Comparison of ENCODE assay signal across 14 mouse cellular contexts in genomic region chr12:108635501-108635900, GRCm38 (mm10).
DNase-seq lines count a peak whose midpoint lies in the region; ATAC-seq and TF ChIP-seq lines count a peak whose summit lies in the region.
"Had no signal": no experiment of that assay in that cellular context is flagged by ENCODE, and none has a peak within 500 bp of the region (broad histone marks: within the 10 kb centered on the region; RNA-seq: fewer than 3 reads in every experiment).

No protein-coding gene starts in this region.

- TF ChIP-seq RAD21 in CH12.LX (IDR thresholded peaks at IDR 0.05; ENCODE audit: low read depth, low read length) = no peak

- peak; percentile 42 for DNase-seq in layer of hippocampus, adult 9-11 months
- no peak for DNase-seq in layer of hippocampus, adult 2 months (ENCODE audit: low spot score in 2 of 2)
- peak; percentile 41 for DNase-seq in CH12.LX (ENCODE audit: extremely low read depth)
- DNase-seq in thymus, adult 2 months = peak; percentile 60
- DNase-seq in kidney, postnatal 10 days = no peak
- no peak for DNase-seq in testis, postnatal 10 days (ENCODE audit: low spot score)
- no peak for DNase-seq in cerebellum, adult 2 months
- DNase-seq: adrenal gland, postnatal 25 days; cerebellum, adult 18-20 months; forebrain, postnatal 0 days; midbrain, embryonic 14.5 days had no signal

- no peak for TF ChIP-seq EP300 in CH12.LX (IDR thresholded peaks at IDR 0.05; ENCODE audit: low read length)

- no peaks in the 10 kb centered on the region for H3K27me3 ChIP-seq in CH12.LX (replicated peaks)
- H3K27me3 ChIP-seq in liver, embryonic 16.5 days (ENCODE audit: control insufficient read depth, insufficient read depth, low read depth, low read length) = no peaks in the 10 kb centered on the region
- H3K27me3 ChIP-seq in thymus, adult 2 months (ENCODE audit: control insufficient read depth, insufficient read depth, low read length) = no peaks in the 10 kb centered on the region
- H3K27me3 ChIP-seq in cerebellum, adult 2 months (ENCODE audit: control insufficient read depth, insufficient read depth, low read length) = no peaks in the 10 kb centered on the region
- H3K27me3 ChIP-seq: limb, embryonic 13.5 days; Patski had no signal

- 29% methylated on average over 4 of the region's 4 CpGs for WGBS in liver, embryonic 16.5 days (ENCODE audit: insufficient replicate concordance)
- WGBS in thymus, adult 2 months = 6% methylated on average over 4 of the region's 4 CpGs
- WGBS in cerebellum, adult 2 months = 94% methylated on average over 4 of the region's 4 CpGs

- in situ Hi-C loops in CH12.LX (cut with MboI; ENCODE audit: low pct_ligation_motif_present, low pct_unique_long_range_greater_than_20kb, low sequenced_read_pairs) = no loop called here

- H3K9me3 ChIP-seq in CH12.LX (replicated peaks; ENCODE audit: low read length) = no peaks in the 10 kb centered on the region
- no peaks in the 10 kb centered on the region for H3K9me3 ChIP-seq in liver, embryonic 16.5 days (replicated peaks; ENCODE audit: control insufficient read depth, low read length)
- H3K9me3 ChIP-seq: limb, embryonic 13.5 days had no signal

- H3K4me2 ChIP-seq in CH12.LX (ENCODE audit: insufficient read depth, low read depth, poor library complexity, severe bottlenecking) = no peak overlapping the region
- H3K4me2 ChIP-seq in liver, embryonic 16.5 days (ENCODE audit: low read depth, low read length) = no peak overlapping the region
- H3K4me2 ChIP-seq: limb, embryonic 13.5 days had no signal

- dilution Hi-C loops in CH12.LX (cut with MboI; ENCODE audit: extremely low pct_ligation_motif_present, extremely low pct_unique_long_range_greater_than_20kb, low sequenced_read_pairs) = no loop called here

- H3K36me3 ChIP-seq in CH12.LX (replicated peaks in 1 of 2; ENCODE audit: control insufficient read depth in 1 of 2, insufficient read depth in 1 of 2, low read length in 1 of 2) = peaks cover 0 to 7% of the 10 kb centered on the region in 2 experiments
- no peaks in the 10 kb centered on the region for H3K36me3 ChIP-seq in liver, embryonic 16.5 days (ENCODE audit: control insufficient read depth, insufficient read depth)
- H3K36me3 ChIP-seq in thymus, adult 2 months (ENCODE audit: control insufficient read depth, insufficient read depth, low read length) = no peaks in the 10 kb centered on the region

- no peak overlapping the region; the same call in 1 of the 2 replicates for H3K27ac ChIP-seq in layer of hippocampus, adult 2 months
- no peak overlapping the region for H3K27ac ChIP-seq in CH12.LX (ENCODE audit: insufficient read depth, low read depth)
- peak overlapping the region; percentile 56 for H3K27ac ChIP-seq in liver, embryonic 16.5 days (ENCODE audit: low read length)
- peak overlapping the region; percentile 93 for H3K27ac ChIP-seq in thymus, adult 2 months (ENCODE audit: control insufficient read depth, insufficient read depth, low read length)
- H3K27ac ChIP-seq in cerebellum, adult 2 months (ENCODE audit: insufficient read depth, low read length) = no peak overlapping the region
- H3K27ac ChIP-seq: limb, embryonic 13.5 days had no signal

- H3K79me2 ChIP-seq in CH12.LX (replicated peaks; ENCODE audit: control insufficient read depth, extremely low read depth, insufficient read depth, poor library complexity, severe bottlenecking) = no peaks in the 10 kb centered on the region

- no peak for TF ChIP-seq CTCF in layer of hippocampus, adult 2 months (conservative IDR thresholded peaks at IDR 0.05)
- TF ChIP-seq CTCF in CH12.LX (conservative IDR thresholded peaks at IDR 0.05 in 1 of 2, IDR thresholded peaks at IDR 0.05 in 1 of 2; ENCODE audit: low read depth in 2 of 2, low read length in 2 of 2) = no peak
- TF ChIP-seq CTCF in thymus, adult 2 months (IDR thresholded peaks at IDR 0.05; ENCODE audit: borderline replicate concordance, control insufficient read depth, extremely low read depth, insufficient read depth, low read length, poor library complexity) = no peak
- no peak for TF ChIP-seq CTCF in cerebellum, adult 2 months (IDR thresholded peaks at IDR 0.05; ENCODE audit: borderline replicate concordance, insufficient read depth, low read depth, low read length)

- H3K4me1 ChIP-seq in CH12.LX (ENCODE audit: control insufficient read depth in 1 of 2, insufficient read depth in 2 of 2) = peaks cover 0 to 53% of the 10 kb centered on the region in 2 experiments; a peak in 2 of 4 replicates
- peaks cover 10% of the 10 kb centered on the region for H3K4me1 ChIP-seq in liver, embryonic 16.5 days (ENCODE audit: control insufficient read depth, low read depth, low read length)
- peaks cover 48% of the 10 kb centered on the region for H3K4me1 ChIP-seq in thymus, adult 2 months (replicated peaks; ENCODE audit: control insufficient read depth, insufficient read depth, low read length)
- H3K4me1 ChIP-seq in cerebellum, adult 2 months (ENCODE audit: control insufficient read depth, insufficient read depth, low read length) = no peaks in the 10 kb centered on the region

- ATAC-seq in liver, embryonic 16.5 days (ENCODE audit: low read depth) = no peak
- ATAC-seq: forebrain, postnatal 0 days; Patski had no signal

- no peak for TF ChIP-seq POLR2A in CH12.LX (IDR thresholded peaks at IDR 0.05; ENCODE audit: low read depth, low read length)
- no peak for TF ChIP-seq POLR2A in thymus, adult 2 months (IDR thresholded peaks at IDR 0.05; ENCODE audit: control insufficient read depth, extremely low read depth, insufficient read depth, low read length, poor library complexity)
- TF ChIP-seq POLR2A in cerebellum, adult 2 months (IDR thresholded peaks at IDR 0.05; ENCODE audit: borderline replicate concordance, insufficient read depth, low read length) = no peak

- no peak overlapping the region; the same call in 1 of the 2 replicates for H3K4me3 ChIP-seq in layer of hippocampus, adult 2 months
- H3K4me3 ChIP-seq in CH12.LX (replicated peaks in 1 of 3; ENCODE audit: low read depth in 2 of 3, low read length in 2 of 3, poor library complexity in 1 of 3) = peak overlapping the region in 1 of 3 experiments; percentile 46
- peak overlapping the region; percentile 33 for H3K4me3 ChIP-seq in liver, embryonic 16.5 days (ENCODE audit: low read depth, low read length)
- peak overlapping the region; percentile 35 for H3K4me3 ChIP-seq in thymus, adult 2 months (ENCODE audit: control insufficient read depth, insufficient read depth, low read length)
- H3K4me3 ChIP-seq in cerebellum, adult 2 months (replicated peaks; ENCODE audit: insufficient read depth, low read depth, low read length) = no peak overlapping the region
- H3K4me3 ChIP-seq: limb, embryonic 13.5 days had no signal

- H3K9ac ChIP-seq in CH12.LX (ENCODE audit: insufficient read depth, low read depth) = no peak overlapping the region
- 0 out of 2 replicates have a peak overlapping the region, but pooled peaks have one; percentile 10 for H3K9ac ChIP-seq in liver, embryonic 16.5 days (ENCODE audit: low read depth, low read length)
- H3K9ac ChIP-seq: forebrain, postnatal 0 days; limb, embryonic 13.5 days had no signal

TF ChIP-seq in CH12.LX, 34 proteins besides CTCF, POLR2A, EP300 and RAD21:
- TF ChIP-seq TBP (conservative IDR thresholded peaks at IDR 0.05; ENCODE audit: low read depth, low read length) = no peak
- TF ChIP-seq TCF12 (IDR thresholded peaks at IDR 0.05; ENCODE audit: low read depth, low read length) = no peak
- no peak for TF ChIP-seq JUND (conservative IDR thresholded peaks at IDR 0.05; ENCODE audit: low read depth, low read length)
- no peak for TF ChIP-seq MYC (IDR thresholded peaks at IDR 0.05; ENCODE audit: low read depth, low read length)
- no peak for TF ChIP-seq USF1 (IDR thresholded peaks at IDR 0.05; ENCODE audit: low read depth, low read length)
- no peak for TF ChIP-seq HCFC1 (IDR thresholded peaks at IDR 0.05; ENCODE audit: low read depth, low read length)
- no peak for TF ChIP-seq CHD1 (IDR thresholded peaks at IDR 0.05; ENCODE audit: low read depth, low read length)
- TF ChIP-seq PAX5 (IDR thresholded peaks at IDR 0.05; ENCODE audit: low read length) = no peak
- TF ChIP-seq NELFE (IDR thresholded peaks at IDR 0.05; ENCODE audit: low read depth, low read length) = no peak
- TF ChIP-seq ZMIZ1 (IDR thresholded peaks at IDR 0.05; ENCODE audit: low read depth, low read length) = no peak
- TF ChIP-seq KAT2A (IDR thresholded peaks at IDR 0.05; ENCODE audit: insufficient replicate concordance, low read length) = no peak
- no peak for TF ChIP-seq ELF1 (IDR thresholded peaks at IDR 0.05; ENCODE audit: low read depth, low read length)
- TF ChIP-seq BHLHE40 (IDR thresholded peaks at IDR 0.05; ENCODE audit: low read depth, low read length) = no peak
- TF ChIP-seq CHD2 (IDR thresholded peaks at IDR 0.05; ENCODE audit: low read length) = no peak
- no peak for TF ChIP-seq POLR2AphosphoS2 (IDR thresholded peaks at IDR 0.05; ENCODE audit: low read depth, low read length)
- no peak for TF ChIP-seq USF2 (conservative IDR thresholded peaks at IDR 0.05; ENCODE audit: low read depth, low read length)

Comparison
In these comparisons a context has a peak if more than half of its experiments do, and no peak if none do; other contexts are left out.
1. DNase-seq: peak in layer of hippocampus, adult 9-11 months (single experiment), CH12.LX (single experiment) and thymus, adult 2 months (single experiment); none in layer of hippocampus, adult 2 months (0 of 2), kidney, postnatal 10 days (single experiment), testis, postnatal 10 days (single experiment) and cerebellum, adult 2 months (0 of 2).
2. H3K27ac ChIP-seq: peak in liver, embryonic 16.5 days (single experiment) and thymus, adult 2 months (single experiment); none in layer of hippocampus, adult 2 months (single experiment), CH12.LX (single experiment) and cerebellum, adult 2 months (single experiment).
3. H3K4me3 ChIP-seq: peak in liver, embryonic 16.5 days (single experiment) and thymus, adult 2 months (single experiment); none in layer of hippocampus, adult 2 months (single experiment) and cerebellum, adult 2 months (single experiment).